Mouse (Mus musculus) kidney, embryonic 14.5 days (tissue): Measurements from ENCODE around the gene Dusp7. TPM values are rescaled to one million over a fixed set of nuclear protein-coding genes. Genes with fewer than 3 reads are reported as not detected.

ENCODE experiments used
- ATAC-seq: fragments of 200-750 bp; cut with Nextera tagmentation; 2 replicates; pipeline ENCODE4 v1.8.0; 2017; ENCODE audit warnings: moderate number of reproducible peaks, mild to moderate bottlenecking, moderate TSS enrichment, moderate library complexity; ENCODE audit not compliant: low FRiP score, low TSS enrichment
- H3K27ac ChIP-seq: fragments of 300-500 bp; sonication (generic); 2 replicates; pipeline ENCODE4 v1.5.1; 2014; ENCODE audit warnings: low read depth, mild to moderate bottlenecking, low read length, moderate library complexity, mixed read lengths
- H3K27me3 ChIP-seq: fragments of 300-500 bp; sonication (generic); 2 replicates; pipeline ENCODE4 v1.6.1; 2014; ENCODE audit warnings: mild to moderate bottlenecking, low read length; ENCODE audit not compliant: control insufficient read depth, insufficient read depth
- H3K36me3 ChIP-seq: fragments of 300-500 bp; sonication (generic); 2 replicates; pipeline ENCODE4 v1.6.1; 2014; ENCODE audit warnings: low read length, mixed read lengths; ENCODE audit not compliant: control insufficient read depth, insufficient read depth
- H3K4me1 ChIP-seq: fragments of 300-500 bp; sonication (generic); 2 replicates; pipeline ENCODE4 v1.6.1; 2014; ENCODE audit warnings: low read length, mixed read lengths; ENCODE audit not compliant: control insufficient read depth, insufficient read depth
- H3K4me2 ChIP-seq: fragments of 300-500 bp; sonication (generic); replicated peaks from 2 replicates; pipeline ENCODE4 v1.6.1; 2014; ENCODE audit warnings: low read depth, mild to moderate bottlenecking, low read length
- H3K4me3 ChIP-seq: fragments of 300-500 bp; sonication (generic); 2 replicates; pipeline ENCODE4 v1.5.1; 2014; ENCODE audit warnings: mild to moderate bottlenecking, low read length
- H3K9ac ChIP-seq: fragments of 300-500 bp; sonication (generic); 2 replicates; pipeline ENCODE4 v1.6.1; 2014; ENCODE audit warnings: low read depth, mild to moderate bottlenecking, low read length, moderate library complexity
- H3K9me3 ChIP-seq: fragments of 300-500 bp; sonication (generic); 2 replicates; pipeline ENCODE4 v1.6.1; 2016; ENCODE audit warnings: low read length; ENCODE audit not compliant: control insufficient read depth
- WGBS: fragments of 180-500 bp; shearing (Covaris S2); extraction: QIAGEN DNeasy Blood & Tissue Kit; methylation state at CpG from one replicate; pipeline ENCODE4 v1.1.7; 2014; 5-methylcytosine and 5-hydroxymethylcytosine counted together
- polyA plus RNA-seq: library from polyadenylated mRNA; unstranded; fragments of >200 nt; fragmentation: Nextera tagmentation; extraction: Ambion mirVana; gene quantifications from 2 replicates; pipeline ENCODE4 v1.2.1, GENCODE M21; 2014

Dusp7 gene
- polyA plus RNA-seq, 1 experiment from 2014 or later = 26.3 TPM

GRCm38 (mm10) chr9:106359297-106359696, 9.1 kb upstream of the Dusp7 start:
- no peak overlapping the region for H3K4me2 ChIP-seq
- no peaks in the 10 kb centered on the region for H3K9me3 ChIP-seq
- H3K9ac ChIP-seq = no peak overlapping the region
- 58% methylated on average over 6 of the region's 6 CpGs for WGBS
- no peaks in the 10 kb centered on the region for H3K27me3 ChIP-seq
- H3K4me3 ChIP-seq = no peak overlapping the region
- no peak for ATAC-seq
- no peaks in the 10 kb centered on the region for H3K36me3 ChIP-seq
- no peak overlapping the region for H3K27ac ChIP-seq
- peaks cover 15% of the 10 kb centered on the region for H3K4me1 ChIP-seq

- Histone ChIP-seq H3K4me1 (peaks cover 6% of the 10 kb centered on the region), H3K36me3 (no peaks in the 10 kb centered on the region), H3K27ac (no peak overlapping the region), H3K27me3 (no peaks in the 10 kb centered on the region), H3K4me3 (no peak overlapping the region), H3K9me3 (no peaks in the 10 kb centered on the region), H3K9ac (no peak overlapping the region), H3K4me2 (no peak overlapping the region)
- no peak for ATAC-seq
- WGBS = 78% methylated on average over 6 of the region's 6 CpGs
Observed at GRCm38 (mm10) chr9:106361140-106361539, 7.3 kb upstream of the Dusp7 start.

GRCm38 (mm10) chr9:106365333-106365732, 3.1 kb upstream of the Dusp7 start:
- Histone ChIP-seq H3K4me2 (no peak overlapping the region), H3K27me3 (no peaks in the 10 kb centered on the region), H3K4me3 (no peak overlapping the region), H3K36me3 (0 out of 2 replicates have a peak, but pooled peaks cover under 1% of the 10 kb centered on the region), H3K9ac (no peak overlapping the region), H3K9me3 (no peaks in the 10 kb centered on the region), H3K27ac (no peak overlapping the region), H3K4me1 (peaks cover 16% of the 10 kb centered on the region)
- WGBS = 71% methylated on average over 7 of the region's 7 CpGs
- no peak for ATAC-seq

- H3K36me3 ChIP-seq = peaks cover 9% of the 10 kb centered on the region; the same call in 1 of the 2 replicates
- 55% methylated on average over 1 of the region's 1 CpGs for WGBS
- H3K27me3 ChIP-seq = no peaks in the 10 kb centered on the region
- H3K27ac ChIP-seq = no peak overlapping the region
- H3K4me3 ChIP-seq = no peak overlapping the region
- H3K9ac ChIP-seq = no peak overlapping the region
- H3K4me1 ChIP-seq = peaks cover 25% of the 10 kb centered on the region
- no peak for ATAC-seq
- H3K4me2 ChIP-seq = no peak overlapping the region
- H3K9me3 ChIP-seq = no peaks in the 10 kb centered on the region
Observed at GRCm38 (mm10) chr9:106366188-106366587, 2.2 kb upstream of the Dusp7 start.

GRCm38 (mm10) chr9:106367001-106367400, 1.4 kb upstream of the Dusp7 start:
- peak overlapping the region; percentile 81 for H3K4me3 ChIP-seq
- no peaks in the 10 kb centered on the region for H3K27me3 ChIP-seq
- H3K36me3 ChIP-seq = peaks cover 12% of the 10 kb centered on the region; the same call in 1 of the 2 replicates
- peak overlapping the region; percentile 66 for H3K9ac ChIP-seq
- H3K9me3 ChIP-seq = no peaks in the 10 kb centered on the region
- H3K4me1 ChIP-seq = peaks cover 32% of the 10 kb centered on the region
- peak overlapping the region; percentile 80; the same call in 1 of the 2 replicates for H3K27ac ChIP-seq
- H3K4me2 ChIP-seq = peak overlapping the region; percentile 96
- 0 out of 2 replicates have a peak, but pooled peaks have one; percentile 2 for ATAC-seq
- 29% methylated on average over 5 of the region's 5 CpGs for WGBS

GRCm38 (mm10) chr9:106367592-106368111, 780 bp upstream of the Dusp7 start:
- no peaks in the 10 kb centered on the region for H3K27me3 ChIP-seq
- H3K36me3 ChIP-seq = peaks cover 16% of the 10 kb centered on the region
- H3K4me2 ChIP-seq = peak overlapping the region; percentile 96
- H3K27ac ChIP-seq = peak overlapping the region; percentile 96
- H3K9me3 ChIP-seq = no peaks in the 10 kb centered on the region
- under 1% methylated on average over 36 of the region's 36 CpGs for WGBS
- H3K4me3 ChIP-seq = peak overlapping the region; percentile 81
- peak; percentile 91 for ATAC-seq
- peaks cover 39% of the 10 kb centered on the region for H3K4me1 ChIP-seq
- peak overlapping the region; percentile 94 for H3K9ac ChIP-seq

GRCm38 (mm10) chr9:106368831-106369501, 534 bp downstream of the Dusp7 start:
- ATAC-seq = no peak
- Histone ChIP-seq H3K9me3 (no peaks in the 10 kb centered on the region), H3K27ac (peak overlapping the region; percentile 96), H3K4me3 (peak overlapping the region; percentile 81), H3K4me1 (peaks cover 43% of the 10 kb centered on the region), H3K4me2 (peak overlapping the region; percentile 96), H3K9ac (peak overlapping the region; percentile 94), H3K36me3 (peaks cover 29% of the 10 kb centered on the region), H3K27me3 (no peaks in the 10 kb centered on the region)
- WGBS = under 1% methylated on average over 61 of the region's 72 CpGs

- 6% methylated on average over 11 of the region's 11 CpGs for WGBS
- Histone ChIP-seq H3K4me2 (peak overlapping the region; percentile 96), H3K27ac (peak overlapping the region; percentile 96), H3K4me3 (peak overlapping the region; percentile 81), H3K27me3 (no peaks in the 10 kb centered on the region), H3K9me3 (no peaks in the 10 kb centered on the region), H3K9ac (peak overlapping the region; percentile 94), H3K36me3 (peaks cover 37% of the 10 kb centered on the region), H3K4me1 (peaks cover 43% of the 10 kb centered on the region)
- no peak for ATAC-seq
Observed at GRCm38 (mm10) chr9:106369801-106370485, 1.5 kb downstream of the Dusp7 start.
